Mouse (Mus musculus): ENCODE measurements around the gene Cept1. TPM values are rescaled to one million over a fixed set of nuclear protein-coding genes. Genes with fewer than 3 reads are reported as not detected.
"Not testable (repeated sequence)": the region's sequence is repeated elsewhere in the genome, so short reads cannot be mapped to it uniquely, and the experiment has no call there.

Cept1 gene
- 116 and 119 TPM in 2 replicates for polyA plus RNA-seq (2012; ENCODE audit: insufficient read depth, insufficient read length, missing spikeins)

DNA sequence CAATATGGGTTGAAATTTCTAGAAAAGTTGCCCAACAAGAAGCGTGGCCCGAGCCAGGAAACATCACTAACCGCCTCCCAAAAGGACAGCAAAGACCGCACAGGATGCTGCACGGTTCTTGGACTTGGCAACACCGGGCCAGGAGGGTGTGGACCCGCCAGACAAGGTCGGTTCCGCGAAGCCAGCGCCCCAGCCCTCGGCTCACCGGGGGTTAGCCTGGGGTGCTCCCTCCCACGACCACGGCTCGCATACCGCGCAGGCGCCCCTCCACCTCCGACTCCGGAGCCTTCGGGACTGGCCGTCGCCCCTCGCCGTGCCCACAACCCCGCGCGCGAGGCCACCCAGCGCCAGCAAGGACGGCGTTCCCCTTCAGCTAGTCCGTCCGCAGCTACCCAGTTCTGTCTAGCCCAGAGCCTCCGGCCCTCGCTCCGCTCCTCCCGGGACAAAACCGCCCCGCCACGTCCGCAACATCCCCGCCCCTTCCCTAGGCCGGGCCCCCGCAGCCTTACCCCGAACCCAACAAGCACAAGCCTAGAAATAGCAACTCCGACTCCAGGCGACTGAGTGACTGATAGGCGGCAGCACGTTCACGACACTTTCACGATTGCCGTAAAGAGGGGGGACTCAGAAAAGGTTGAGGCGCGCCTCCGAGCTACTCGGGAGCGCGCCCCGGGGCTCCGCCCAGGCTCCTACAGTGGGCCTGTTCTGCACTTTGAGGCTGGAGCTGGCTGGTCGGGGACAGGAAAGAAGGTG, at the start of gene Cept1, which contains the start of gene Dram2:
Cept1 (minus strand) TSS at position 632 of the 753 bp plus-strand sequence.
Dram2 (plus strand) TSS at position 628 of the 753 bp plus-strand sequence.
- TF ChIP-seq POLR2A (IDR thresholded peaks at IDR 0.05; ENCODE audit: borderline replicate concordance, low read depth, low read length) (no peak), CTCF (IDR thresholded peaks at IDR 0.05; ENCODE audit: low read depth, low read length) (no peak)
- Histone ChIP-seq H3K27ac (ENCODE audit: insufficient read depth, low read depth, low read length) (peak within 1 kb of the TSS; percentile 86), H3K4me3 (ENCODE audit: insufficient read depth, low read length) (peak within 1 kb of the TSS; percentile 100), H3K4me1 (ENCODE audit: control insufficient read depth, insufficient read depth, low read length) (peaks cover 34% of the 10 kb centered on the region)

GRCm38 (mm10) chr3:106593631-106594030, 46.0 kb upstream of the Cept1 start:
- not testable (repeated sequence) for H3K27ac ChIP-seq (ENCODE audit: insufficient read depth, low read depth, low read length); H3K4me3 ChIP-seq (ENCODE audit: insufficient read depth, low read length); H3K4me1 ChIP-seq (ENCODE audit: control insufficient read depth, insufficient read depth, low read length)

DNA sequence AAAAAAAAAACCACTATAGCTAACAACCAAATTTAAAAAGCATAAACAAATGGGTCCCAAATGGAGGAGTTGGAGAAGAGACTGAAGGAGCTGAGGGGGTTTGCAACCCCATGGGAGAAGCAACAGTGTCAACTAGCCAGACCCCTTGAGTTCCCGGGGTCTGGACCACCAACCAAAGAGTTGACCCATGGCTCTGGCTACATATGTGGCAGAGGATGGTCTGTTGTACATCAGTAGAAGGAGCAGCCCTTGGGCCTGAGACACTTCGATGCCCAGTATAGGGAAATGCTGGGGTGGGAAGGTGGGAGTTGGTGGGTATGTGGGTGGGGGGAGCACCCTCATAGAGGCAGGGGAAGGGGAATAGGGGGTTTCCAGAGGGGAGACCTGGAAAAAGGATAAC, 31.7 kb upstream of the Cept1 start:
- no peak overlapping the region for H3K4me3 ChIP-seq (ENCODE audit: insufficient read depth, low read length)
- H3K4me1 ChIP-seq (ENCODE audit: control insufficient read depth, insufficient read depth, low read length): 0 out of 2 replicates have a peak, but pooled peaks cover 2% of the 10 kb centered on the region
- TF ChIP-seq CTCF (IDR thresholded peaks at IDR 0.05; ENCODE audit: low read depth, low read length) (no peak), POLR2A (IDR thresholded peaks at IDR 0.05; ENCODE audit: borderline replicate concordance, low read depth, low read length) (no peak)
- no peak overlapping the region for H3K27ac ChIP-seq (ENCODE audit: insufficient read depth, low read depth, low read length)

GRCm38 (mm10) chr3:106573191-106573590, 25.6 kb upstream of the Cept1 start:
- no peak overlapping the region for H3K4me3 ChIP-seq (ENCODE audit: insufficient read depth, low read length)
- TF ChIP-seq POLR2A (IDR thresholded peaks at IDR 0.05; ENCODE audit: borderline replicate concordance, low read depth, low read length): no peak
- no peak for TF ChIP-seq CTCF (IDR thresholded peaks at IDR 0.05; ENCODE audit: low read depth, low read length)
- peaks cover 4% of the 10 kb centered on the region; the same call in 1 of the 2 replicates for H3K4me1 ChIP-seq (ENCODE audit: control insufficient read depth, insufficient read depth, low read length)
- peak overlapping the region; percentile 72 for H3K27ac ChIP-seq (ENCODE audit: insufficient read depth, low read depth, low read length)

- Histone ChIP-seq H3K4me3 (ENCODE audit: insufficient read depth, low read length) (no peak overlapping the region), H3K27ac (ENCODE audit: insufficient read depth, low read depth, low read length) (no peak overlapping the region), H3K4me1 (ENCODE audit: control insufficient read depth, insufficient read depth, low read length) (peaks cover 3% of the 10 kb centered on the region)
- no peak for TF ChIP-seq POLR2A (IDR thresholded peaks at IDR 0.05; ENCODE audit: borderline replicate concordance, low read depth, low read length)
- TF ChIP-seq CTCF (IDR thresholded peaks at IDR 0.05; ENCODE audit: low read depth, low read length): no peak
Measured at GRCm38 (mm10) chr3:106565876-106566275, 18.3 kb upstream of the Cept1 start.

DNA sequence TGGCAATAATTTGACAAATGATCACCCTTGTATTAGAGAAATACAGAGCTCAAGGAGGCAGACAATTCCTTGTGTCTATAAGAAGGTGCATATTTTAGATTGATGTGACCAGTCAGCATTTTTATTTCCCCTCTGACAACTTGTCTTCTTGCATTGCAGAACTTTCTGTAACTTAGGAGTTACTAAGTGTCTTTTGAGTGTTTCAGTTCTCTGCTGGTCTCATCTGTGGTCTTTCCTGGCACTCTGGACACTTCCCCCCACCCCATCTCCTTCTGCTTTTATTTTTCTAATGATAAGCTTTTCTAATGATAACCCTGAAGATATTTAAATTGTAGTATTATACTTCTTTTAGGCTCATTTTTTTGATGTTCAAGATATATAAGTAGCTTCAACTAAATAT, 10.7 kb upstream of the Cept1 start:
- H3K4me3 ChIP-seq (ENCODE audit: insufficient read depth, low read length): no peak overlapping the region
- peaks cover 34% of the 10 kb centered on the region for H3K4me1 ChIP-seq (ENCODE audit: control insufficient read depth, insufficient read depth, low read length)
- TF ChIP-seq CTCF (IDR thresholded peaks at IDR 0.05; ENCODE audit: low read depth, low read length) (no peak), POLR2A (IDR thresholded peaks at IDR 0.05; ENCODE audit: borderline replicate concordance, low read depth, low read length) (no peak)
- H3K27ac ChIP-seq (ENCODE audit: insufficient read depth, low read depth, low read length): peak overlapping the region; percentile 59

DNA sequence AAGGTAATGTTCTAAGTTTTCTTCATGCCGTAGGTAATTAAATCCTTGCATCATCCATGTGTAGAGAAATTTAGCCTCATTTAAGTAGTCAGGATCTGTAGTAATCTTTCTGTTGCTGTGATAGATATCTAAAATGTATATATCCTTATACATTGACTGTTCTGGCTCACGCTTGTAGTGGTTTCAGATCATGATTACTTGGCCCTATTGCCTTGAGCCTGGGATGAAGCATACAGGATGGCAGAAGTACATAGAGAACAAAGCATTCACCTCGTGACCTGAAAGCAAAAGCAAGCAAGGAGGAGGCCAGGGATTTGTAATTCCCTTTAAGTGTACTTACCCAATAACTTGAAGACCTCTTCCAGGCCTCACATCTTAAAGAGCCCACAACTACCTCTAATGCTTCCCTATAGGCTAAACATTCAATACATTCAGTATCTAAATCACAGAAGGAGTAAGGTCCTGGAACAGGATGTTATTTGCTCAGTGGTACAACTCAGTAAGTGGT, 8.2 kb upstream of the Cept1 start:
- no peak overlapping the region for H3K4me3 ChIP-seq (ENCODE audit: insufficient read depth, low read length)
- H3K4me1 ChIP-seq (ENCODE audit: control insufficient read depth, insufficient read depth, low read length): peaks cover 48% of the 10 kb centered on the region
- TF ChIP-seq CTCF (IDR thresholded peaks at IDR 0.05; ENCODE audit: low read depth, low read length) (no peak), POLR2A (IDR thresholded peaks at IDR 0.05; ENCODE audit: borderline replicate concordance, low read depth, low read length) (no peak)
- H3K27ac ChIP-seq (ENCODE audit: insufficient read depth, low read depth, low read length): no peak overlapping the region

DNA sequence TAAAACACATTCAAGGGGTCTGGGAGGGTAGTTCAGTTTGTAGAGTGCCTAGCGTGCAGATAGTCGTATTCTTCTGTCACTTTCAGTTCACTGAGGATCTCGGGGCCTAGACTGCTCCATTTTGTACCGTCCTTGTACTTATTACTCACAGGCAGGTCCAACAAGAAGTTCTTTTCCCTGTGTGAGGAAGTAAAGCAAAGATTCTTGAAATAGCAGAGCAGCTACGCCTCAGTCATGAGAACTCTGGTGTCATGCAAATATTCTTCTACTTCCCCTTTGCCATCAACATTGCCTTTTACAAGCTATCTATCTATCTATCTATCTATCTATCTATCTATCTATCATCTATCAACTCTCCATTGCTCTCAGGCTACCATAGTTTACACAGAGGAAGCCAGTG, 5.8 kb upstream of the Cept1 start:
- H3K4me1 ChIP-seq (ENCODE audit: control insufficient read depth, insufficient read depth, low read length): peaks cover 48% of the 10 kb centered on the region
- H3K4me3 ChIP-seq (ENCODE audit: insufficient read depth, low read length): peak overlapping the region; percentile 9; the same call in 1 of the 2 replicates
- H3K27ac ChIP-seq (ENCODE audit: insufficient read depth, low read depth, low read length): peak overlapping the region; percentile 92
- no peak for TF ChIP-seq POLR2A (IDR thresholded peaks at IDR 0.05; ENCODE audit: borderline replicate concordance, low read depth, low read length)
- TF ChIP-seq CTCF (IDR thresholded peaks at IDR 0.05; ENCODE audit: low read depth, low read length): no peak

DNA sequence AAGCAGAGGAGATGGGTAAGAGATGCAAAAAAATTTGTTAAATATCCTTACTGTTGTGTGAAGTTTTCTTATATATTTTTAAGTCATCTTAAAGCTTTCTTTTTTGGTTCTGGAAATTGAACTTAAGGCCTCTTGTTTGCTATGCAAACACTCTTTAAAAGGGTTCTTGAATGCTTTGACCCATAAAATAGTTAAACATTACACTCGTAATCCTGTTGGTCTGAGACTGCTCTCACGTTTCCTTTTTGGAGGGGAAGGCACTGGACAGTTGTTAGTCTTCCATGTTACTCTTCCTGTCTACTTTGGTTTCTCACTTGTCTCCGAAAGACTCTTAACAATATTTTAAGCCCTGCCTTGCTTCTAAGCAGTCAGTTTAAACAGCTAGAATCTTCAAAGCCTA, 1.4 kb upstream of the Cept1 start:
- peaks cover 37% of the 10 kb centered on the region for H3K4me1 ChIP-seq (ENCODE audit: control insufficient read depth, insufficient read depth, low read length)
- peak overlapping the region; percentile 29 for H3K4me3 ChIP-seq (ENCODE audit: insufficient read depth, low read length)
- no peak overlapping the region for H3K27ac ChIP-seq (ENCODE audit: insufficient read depth, low read depth, low read length)
- TF ChIP-seq POLR2A (IDR thresholded peaks at IDR 0.05; ENCODE audit: borderline replicate concordance, low read depth, low read length) (no peak), CTCF (IDR thresholded peaks at IDR 0.05; ENCODE audit: low read depth, low read length) (no peak)

DNA sequence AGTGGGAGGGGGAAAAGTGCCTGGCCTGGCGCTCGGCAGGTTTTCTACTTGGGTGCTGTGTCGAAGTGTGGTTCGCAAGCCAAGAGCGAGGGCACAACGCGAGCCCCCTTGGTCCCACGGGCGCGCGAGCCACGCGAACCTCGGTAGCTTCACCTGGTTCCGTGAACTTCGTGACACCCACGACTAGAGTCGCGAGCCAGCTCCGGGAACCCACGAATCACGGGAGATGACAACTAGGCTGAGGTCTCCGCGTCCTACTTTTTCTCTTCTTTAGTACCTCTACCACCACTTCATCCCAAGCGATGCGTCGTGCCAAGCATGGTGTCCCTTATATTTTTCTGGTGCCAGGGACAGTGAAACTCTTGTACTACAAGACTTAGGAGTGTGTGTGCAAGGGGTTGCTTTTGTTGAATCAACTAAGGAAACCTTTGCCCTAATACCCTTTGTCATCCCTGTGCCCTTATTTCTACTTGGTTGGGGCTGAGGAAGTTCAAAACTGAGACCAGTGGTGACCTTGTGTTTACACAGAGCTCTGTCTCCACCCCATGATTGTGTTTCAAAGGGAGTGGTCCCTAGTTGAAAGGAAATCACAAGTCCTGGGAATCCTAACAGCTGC, 430 bp upstream of the Cept1 start:
- Histone ChIP-seq H3K4me1 (ENCODE audit: control insufficient read depth, insufficient read depth, low read length) (peaks cover 34% of the 10 kb centered on the region), H3K27ac (ENCODE audit: insufficient read depth, low read depth, low read length) (peak overlapping the region; percentile 86), H3K4me3 (ENCODE audit: insufficient read depth, low read length) (peak overlapping the region; percentile 100)
- no peak for TF ChIP-seq POLR2A (IDR thresholded peaks at IDR 0.05; ENCODE audit: borderline replicate concordance, low read depth, low read length)
- TF ChIP-seq CTCF (IDR thresholded peaks at IDR 0.05; ENCODE audit: low read depth, low read length): no peak

All from bone marrow macrophage, adult 2 months (primary cell).